Mouse (Mus musculus): Measurements from ENCODE around the gene Hspa1a. TPM values are rescaled to one million over a fixed set of nuclear protein-coding genes. Genes with fewer than 3 reads are reported as not detected.

Gene Hspa1a
- 8.7 and 27.0 TPM in 2 replicates for polyA plus RNA-seq (2012; rRNA removed; ENCODE audit: low replicate concordance)

DNA sequence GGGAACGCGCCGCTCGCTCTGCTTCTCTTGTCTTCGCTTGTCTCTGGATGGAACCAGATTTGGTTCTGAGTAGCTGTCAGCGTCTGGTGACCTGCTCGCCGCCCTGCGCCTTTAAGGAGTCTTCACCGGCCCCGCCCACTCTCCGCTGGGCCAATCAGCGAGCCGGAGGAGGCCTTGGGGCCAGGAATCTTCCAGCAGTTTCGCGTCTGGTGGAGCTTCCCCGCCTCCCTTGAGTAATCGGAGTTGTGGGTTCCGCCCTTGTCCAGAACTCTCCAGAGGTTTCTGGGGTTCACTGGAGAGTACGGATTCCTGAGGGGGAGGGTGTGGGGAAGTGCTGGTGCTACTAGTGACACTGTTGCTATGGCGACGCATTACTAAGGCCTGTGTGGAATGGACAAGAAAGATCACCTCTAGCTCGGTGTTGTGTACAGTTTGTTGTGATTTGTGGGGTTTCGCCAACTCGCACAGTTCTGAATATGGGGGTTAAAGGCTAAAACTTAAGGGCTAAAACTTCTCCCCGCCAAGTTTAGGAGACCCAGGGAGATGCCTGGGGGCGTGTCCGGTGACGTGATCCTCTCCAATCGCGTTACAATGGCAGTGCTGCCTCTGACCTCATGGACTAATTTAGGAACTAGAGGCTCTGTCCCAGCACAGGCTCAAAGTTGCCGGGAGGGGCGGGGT is at the start of gene Hspa1a, which contains the start of gene Hspa1l:
Gene Hspa1a, minus strand, starts transcription at position 88 of the 681 bp plus-strand sequence.
Gene Hspa1l, plus strand, starts transcription at position 635 of the 681 bp plus-strand sequence.

DNA sequence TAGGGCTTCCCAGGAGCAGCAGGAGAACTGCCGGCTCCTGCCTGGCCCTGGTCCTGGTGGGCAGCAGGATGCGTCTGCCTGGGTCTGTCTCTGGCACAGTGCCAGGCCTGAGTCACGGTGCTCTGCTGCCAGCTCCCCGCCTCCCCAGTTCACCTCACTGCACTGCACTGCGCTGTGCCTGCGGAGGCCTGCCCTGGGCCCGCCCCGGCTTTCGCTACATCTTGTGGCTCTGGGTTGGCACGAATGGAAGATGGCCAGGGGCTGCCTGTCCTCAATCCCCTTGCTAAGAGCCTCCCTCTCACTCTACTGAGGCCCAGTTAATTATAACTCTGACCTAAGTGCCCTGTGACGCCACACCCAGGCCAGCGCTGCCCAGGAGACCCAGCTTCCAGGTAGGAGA is 44.4 kb upstream of the Hspa1a start, which contains the start of gene Vwa7:
Gene Vwa7, plus strand, starts transcription at position 204 of the 400 bp plus-strand sequence.

DNA sequence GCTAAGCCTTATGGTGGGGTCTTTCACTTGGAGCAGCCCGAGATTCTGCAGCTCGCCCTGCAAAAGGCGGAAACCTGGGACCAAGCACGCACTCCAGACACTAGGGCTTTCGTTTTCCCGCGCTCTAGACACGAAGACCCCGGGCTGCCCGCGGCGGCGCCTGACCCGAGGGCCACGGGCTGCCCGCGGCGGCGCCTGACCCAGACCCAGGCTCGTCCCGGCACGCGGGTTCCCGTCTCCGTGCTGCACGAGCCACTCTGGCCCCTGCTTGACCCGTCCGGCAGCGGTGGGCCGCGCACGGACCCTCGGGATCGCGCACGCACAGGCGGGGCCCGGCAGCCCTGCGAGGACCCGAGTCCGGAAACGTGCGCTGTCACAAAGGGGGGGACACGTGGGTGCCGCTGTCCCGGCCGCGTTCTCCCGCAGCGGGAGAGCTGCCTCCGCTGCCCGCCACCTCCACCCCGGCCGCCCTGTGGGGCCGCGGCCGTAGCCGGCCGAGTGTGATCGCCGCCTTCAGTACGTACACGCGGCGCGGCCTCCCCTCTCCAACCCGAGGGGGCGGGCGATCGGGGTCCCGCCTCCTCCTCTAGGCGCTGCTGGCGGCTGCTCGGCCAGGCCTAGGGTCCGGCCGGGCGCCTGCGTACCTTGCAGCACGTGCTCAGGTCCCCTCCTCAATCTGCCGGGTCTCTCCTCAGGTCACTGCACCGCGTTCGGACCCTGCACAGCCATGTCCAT is 28.9 kb upstream of the Hspa1a start, which contains the start of gene Vars:
Gene Vars, plus strand, starts transcription at position 271 of the 735 bp plus-strand sequence.

DNA sequence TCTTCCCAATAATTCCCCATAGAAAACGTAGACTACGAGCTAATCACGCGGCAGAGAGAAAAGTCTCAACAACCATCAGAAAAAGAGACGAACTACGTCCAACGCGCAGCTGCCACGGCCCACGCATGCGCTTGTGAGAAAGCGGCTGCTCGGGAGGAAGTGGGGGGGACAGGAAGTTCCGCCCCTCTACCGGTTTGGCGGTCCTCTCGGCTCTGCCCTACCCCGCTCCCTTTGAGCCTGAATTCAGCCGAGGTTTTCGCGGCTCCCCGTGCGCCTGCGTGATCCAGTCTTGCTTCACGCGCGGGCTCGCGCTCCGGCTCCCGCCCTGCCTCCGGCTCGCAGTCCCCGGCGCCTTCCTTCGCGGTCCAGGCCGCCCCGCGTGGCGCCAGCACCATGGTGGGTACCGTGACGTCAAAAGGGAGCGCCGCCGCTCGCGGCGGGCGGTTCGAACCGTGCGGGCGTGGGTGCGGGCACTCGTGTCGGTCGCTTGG is 9.8 kb upstream of the Hspa1a start, which contains the start of gene Lsm2:
Gene Lsm2, plus strand, starts transcription at position 173 of the 491 bp plus-strand sequence.

DNA sequence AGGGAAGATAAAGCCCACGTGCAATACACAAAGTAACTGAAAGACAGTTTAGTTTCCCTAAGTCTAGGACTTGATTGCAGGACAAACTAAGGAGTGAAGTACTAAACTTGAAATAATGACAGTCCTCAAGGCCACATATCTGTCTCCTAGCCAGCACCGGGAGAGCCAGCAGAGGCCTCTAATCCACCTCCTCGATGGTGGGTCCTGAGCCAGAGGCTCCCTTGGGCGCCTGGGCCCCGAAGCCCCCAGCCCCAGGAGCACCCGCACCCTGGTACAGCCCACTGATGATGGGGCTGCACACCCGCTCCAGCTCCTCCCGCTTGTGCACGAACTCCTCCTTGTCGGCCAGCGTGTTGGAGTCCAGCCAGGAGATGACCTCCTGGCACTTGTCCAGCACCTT is 2.1 kb downstream of the Hspa1a start, which contains the start of gene Gm20481:
Gene Gm20481, plus strand, starts transcription at position 91 of the 400 bp plus-strand sequence.

DNA sequence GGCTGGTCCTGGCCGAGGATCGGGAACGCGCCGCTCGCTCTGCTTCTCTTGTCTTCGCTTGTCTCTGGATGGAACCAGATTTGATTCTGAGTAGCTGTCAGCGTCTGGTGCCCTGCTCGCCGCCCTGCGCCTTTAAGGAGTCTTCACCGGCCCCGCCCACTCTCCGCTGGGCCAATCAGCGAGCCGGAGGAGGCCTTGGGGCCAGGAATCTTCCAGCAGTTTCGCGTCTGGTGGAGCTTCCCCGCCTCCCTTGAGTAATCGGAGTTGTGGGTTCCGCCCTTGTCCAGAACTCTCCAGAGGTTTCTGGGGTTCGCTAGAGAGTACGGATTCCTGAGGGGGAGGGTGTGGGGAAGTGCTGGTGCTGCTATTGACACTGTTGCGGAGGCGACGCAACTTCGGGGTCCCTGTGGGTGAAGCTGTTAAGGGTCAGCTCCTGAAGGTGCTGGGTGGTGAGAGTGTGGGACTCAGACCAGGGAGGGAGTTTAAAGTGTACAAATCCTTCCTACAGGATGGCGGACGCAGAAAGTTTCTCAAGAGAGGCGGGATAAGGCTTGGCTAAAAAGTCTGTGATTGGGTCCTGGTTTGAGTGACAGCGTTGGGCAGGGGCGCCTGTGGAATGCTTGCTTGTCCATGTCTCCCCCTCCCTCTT is 12.7 kb downstream of the Hspa1a start, which contains the start of gene Hspa1b:
Gene Hspa1b, minus strand, starts transcription at position 109 of the 649 bp plus-strand sequence.

DNA sequence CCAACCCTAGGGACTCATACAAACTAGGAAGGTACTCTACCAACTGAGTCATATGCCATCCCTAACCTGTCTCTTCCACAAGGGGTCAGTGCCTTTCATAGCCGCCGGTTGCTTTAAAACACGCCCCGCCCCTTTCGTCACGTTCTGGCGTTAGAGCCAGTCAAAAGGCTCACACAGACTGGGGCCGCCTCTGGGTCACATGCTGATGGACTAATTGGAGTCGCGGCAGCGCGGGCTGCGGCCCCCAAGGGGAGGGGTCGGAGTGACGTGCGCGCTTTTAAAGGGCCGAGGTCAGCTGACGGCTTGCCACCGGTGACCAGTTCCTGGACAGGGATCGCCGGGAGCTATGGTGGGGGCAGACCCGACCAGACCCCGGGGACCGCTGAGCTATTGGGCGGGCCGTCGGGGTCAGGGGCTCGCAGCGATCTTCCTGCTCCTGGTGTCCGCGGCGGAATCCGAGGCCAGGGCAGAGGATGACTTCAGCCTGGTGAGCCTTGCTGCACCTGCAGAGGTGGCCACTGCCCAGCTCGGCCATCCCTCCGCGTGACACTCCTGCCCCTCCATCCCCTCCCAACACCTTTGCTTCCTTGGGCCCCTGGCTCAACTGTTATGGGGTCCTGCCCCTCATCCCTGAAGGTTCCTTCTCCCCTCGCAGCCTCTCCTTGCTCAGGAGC is 40.8 kb downstream of the Hspa1a start, which contains the start of gene Neu1:
Gene Neu1, plus strand, starts transcription at position 193 of the 674 bp plus-strand sequence.

Other genes with a start within 250 kb of the Hspa1a start
- gene C4b, start 228.3 kb downstream of the Hspa1a start, polyA plus RNA-seq (2012; rRNA removed; ENCODE audit: low replicate concordance), result 136 and 385 TPM in 2 replicates
- 0.26 and 1.6 TPM in 2 replicates for gene Cyp21a1, start 167.6 kb downstream of the Hspa1a start, polyA plus RNA-seq (2012; rRNA removed; ENCODE audit: low replicate concordance)
- gene Stk19, start 135.2 kb downstream of the Hspa1a start, polyA plus RNA-seq (2012; rRNA removed; ENCODE audit: low replicate concordance), result 37.5 and 44.6 TPM in 2 replicates
- 65.8 and 69.5 TPM in 2 replicates for gene Dxo, start 135.1 kb downstream of the Hspa1a start, polyA plus RNA-seq (2012; rRNA removed; ENCODE audit: low replicate concordance)
- 92.6 and 103 TPM in 2 replicates for gene Skiv2l, start 121.9 kb downstream of the Hspa1a start, polyA plus RNA-seq (2012; rRNA removed; ENCODE audit: low replicate concordance)
- gene Nelfe, start 121.8 kb downstream of the Hspa1a start, polyA plus RNA-seq (2012; rRNA removed; ENCODE audit: low replicate concordance), result 26.6 and 41.9 TPM in 2 replicates
- gene Cfb, start 109.6 kb downstream of the Hspa1a start, polyA plus RNA-seq (2012; rRNA removed; ENCODE audit: low replicate concordance), result 75.6 and 198 TPM in 2 replicates
- gene Zbtb12, start 92.7 kb downstream of the Hspa1a start, polyA plus RNA-seq (2012; rRNA removed; ENCODE audit: low replicate concordance), result 7.5 and 24.8 TPM in 2 replicates
- gene Gm20547, start 90.1 kb downstream of the Hspa1a start, polyA plus RNA-seq (2012; rRNA removed; ENCODE audit: low replicate concordance), result not detected in 2 replicates
- gene C2, start 73.9 kb downstream of the Hspa1a start, polyA plus RNA-seq (2012; rRNA removed; ENCODE audit: low replicate concordance), result 69.3 and 73.7 TPM in 2 replicates
- gene Ehmt2, start 73.7 kb downstream of the Hspa1a start, polyA plus RNA-seq (2012; rRNA removed; ENCODE audit: low replicate concordance), result 185 and 311 TPM in 2 replicates
- 0.10 and 12.1 TPM in 2 replicates for gene Slc44a4, start 57.7 kb downstream of the Hspa1a start, polyA plus RNA-seq (2012; rRNA removed; ENCODE audit: low replicate concordance)
- 41.5 and 44.0 TPM in 2 replicates for gene Neu1, start 40.9 kb downstream of the Hspa1a start, polyA plus RNA-seq (2012; rRNA removed; ENCODE audit: low replicate concordance)
- 15.3 and 47.3 TPM in 2 replicates for gene Hspa1b, start 12.9 kb downstream of the Hspa1a start, polyA plus RNA-seq (2012; rRNA removed; ENCODE audit: low replicate concordance)
- gene Gm20481, start 2.2 kb downstream of the Hspa1a start, polyA plus RNA-seq (2012; rRNA removed; ENCODE audit: low replicate concordance), result not detected in 2 replicates
- 0.46 and 0.59 TPM in 2 replicates for gene Hspa1l, start 547 bp upstream of the Hspa1a start, polyA plus RNA-seq (2012; rRNA removed; ENCODE audit: low replicate concordance)
- 69.2 and 79.0 TPM in 2 replicates for gene Lsm2, start 9.7 kb upstream of the Hspa1a start, polyA plus RNA-seq (2012; rRNA removed; ENCODE audit: low replicate concordance)
- gene Vars, start 28.8 kb upstream of the Hspa1a start, polyA plus RNA-seq (2012; rRNA removed; ENCODE audit: low replicate concordance), result 61.9 and 207 TPM in 2 replicates
- gene Vwa7, start 44.4 kb upstream of the Hspa1a start, polyA plus RNA-seq (2012; rRNA removed; ENCODE audit: low replicate concordance), result 0.39 and 0.62 TPM in 2 replicates
- 0.54 and 1.7 TPM in 2 replicates for gene Sapcd1, start 55.9 kb upstream of the Hspa1a start, polyA plus RNA-seq (2012; rRNA removed; ENCODE audit: low replicate concordance)
- gene Msh5, start 74.6 kb upstream of the Hspa1a start, polyA plus RNA-seq (2012; rRNA removed; ENCODE audit: low replicate concordance), result 1.8 TPM in 2 replicates
- gene Clic1, start 77.8 kb upstream of the Hspa1a start, polyA plus RNA-seq (2012; rRNA removed; ENCODE audit: low replicate concordance), result 87.4 and 180 TPM in 2 replicates
- gene Ddah2, start 86.9 kb upstream of the Hspa1a start, polyA plus RNA-seq (2012; rRNA removed; ENCODE audit: low replicate concordance), result 59.2 and 121 TPM in 2 replicates
- gene Ly6g6c, start 93.2 kb upstream of the Hspa1a start, polyA plus RNA-seq (2012; rRNA removed; ENCODE audit: low replicate concordance), result 0.17 TPM in 1 of 2 replicates, not detected in the other
- 0.09 and 0.21 TPM in 2 replicates for gene Mpig6b, start 94.0 kb upstream of the Hspa1a start, polyA plus RNA-seq (2012; rRNA removed; ENCODE audit: low replicate concordance)
- 0.24 and 4.5 TPM in 2 replicates for gene Ly6g6e, start 104.7 kb upstream of the Hspa1a start, polyA plus RNA-seq (2012; rRNA removed; ENCODE audit: low replicate concordance)
- 2.3 and 5.4 TPM in 2 replicates for gene Ly6g6d, start 105.9 kb upstream of the Hspa1a start, polyA plus RNA-seq (2012; rRNA removed; ENCODE audit: low replicate concordance)
- not detected in 2 replicates for gene Ly6g6f, start 113.5 kb upstream of the Hspa1a start, polyA plus RNA-seq (2012; rRNA removed; ENCODE audit: low replicate concordance)
- 206 and 214 TPM in 2 replicates for gene Abhd16a, start 117.1 kb upstream of the Hspa1a start, polyA plus RNA-seq (2012; rRNA removed; ENCODE audit: low replicate concordance)
- 3.1 TPM in 1 of 2 replicates, not detected in the other for gene Ly6g5c, start 136.1 kb upstream of the Hspa1a start, polyA plus RNA-seq (2012; rRNA removed; ENCODE audit: low replicate concordance)
- 1.9 and 3.2 TPM in 2 replicates for gene Ly6g5b, start 143.3 kb upstream of the Hspa1a start, polyA plus RNA-seq (2012; rRNA removed; ENCODE audit: low replicate concordance)
- gene Gpank1, start 149.3 kb upstream of the Hspa1a start, polyA plus RNA-seq (2012; rRNA removed; ENCODE audit: low replicate concordance), result 12.3 and 16.6 TPM in 2 replicates
- 304 and 310 TPM in 2 replicates for gene Csnk2b, start 149.9 kb upstream of the Hspa1a start, polyA plus RNA-seq (2012; rRNA removed; ENCODE audit: low replicate concordance)
- 6.4 and 11.3 TPM in 2 replicates for gene D17H6S53E, start 154.2 kb upstream of the Hspa1a start, polyA plus RNA-seq (2012; rRNA removed; ENCODE audit: low replicate concordance)
- 0.17 TPM in 1 of 2 replicates, not detected in the other for gene Apom, start 159.9 kb upstream of the Hspa1a start, polyA plus RNA-seq (2012; rRNA removed; ENCODE audit: low replicate concordance)
- gene Bag6, start 163.0 kb upstream of the Hspa1a start, polyA plus RNA-seq (2012; rRNA removed; ENCODE audit: low replicate concordance), result 178 and 246 TPM in 2 replicates
- gene Prrc2a, start 192.7 kb upstream of the Hspa1a start, polyA plus RNA-seq (2012; rRNA removed; ENCODE audit: low replicate concordance), result 249 and 404 TPM in 2 replicates
- gene Aif1, start 203.9 kb upstream of the Hspa1a start, polyA plus RNA-seq (2012; rRNA removed; ENCODE audit: low replicate concordance), result 1.9 and 5.2 TPM in 2 replicates
- 23.5 and 60.6 TPM in 2 replicates for gene Lst1, start 216.3 kb upstream of the Hspa1a start, polyA plus RNA-seq (2012; rRNA removed; ENCODE audit: low replicate concordance)
- gene Ltb, start 222.3 kb upstream of the Hspa1a start, polyA plus RNA-seq (2012; rRNA removed; ENCODE audit: low replicate concordance), result 4.2 and 11.0 TPM in 2 replicates
- 2.2 and 3.1 TPM in 2 replicates for gene Tnf, start 229.9 kb upstream of the Hspa1a start, polyA plus RNA-seq (2012; rRNA removed; ENCODE audit: low replicate concordance)
- gene Lta, start 233.2 kb upstream of the Hspa1a start, polyA plus RNA-seq (2012; rRNA removed; ENCODE audit: low replicate concordance), result 0.16 and 0.69 TPM in 2 replicates
- 0.64 and 4.9 TPM in 2 replicates for gene Gm16181, start 248.7 kb upstream of the Hspa1a start, polyA plus RNA-seq (2012; rRNA removed; ENCODE audit: low replicate concordance)